Mouse (Mus musculus) heart, postnatal 0 days (tissue): ENCODE results near the gene Serinc4. TPM values are rescaled to one million over a fixed set of nuclear protein-coding genes. Genes with fewer than 3 reads are reported as not detected.
A peak's percentile ranks its signal among the peaks of the same experiment; 100 is the strongest.

Experiments used
- ATAC-seq: fragments of 200-750 bp; cut with Nextera tagmentation; 2 replicates; pipeline ENCODE4 v1.8.0; 2017; ENCODE audit warnings: low read depth, moderate number of reproducible peaks, moderate library complexity; ENCODE audit not compliant: insufficient read depth
- DNase-seq: peaks from one replicate; pipeline ENCODE4 v3.0.0-alpha.2; 2016; ENCODE audit warnings: low spot score
- H3K27ac ChIP-seq: fragments of 300-500 bp; sonication (generic); 2 replicates; pipeline ENCODE4 v1.5.1; 2014; ENCODE audit warnings: low read depth, mild to moderate bottlenecking
- H3K27me3 ChIP-seq: fragments of 300-500 bp; sonication (generic); 2 replicates; pipeline ENCODE4 v1.6.1; 2014; ENCODE audit warnings: low read length, mixed read lengths; ENCODE audit not compliant: control insufficient read depth, insufficient read depth
- H3K36me3 ChIP-seq: fragments of 300-500 bp; sonication (generic); replicated peaks from 2 replicates; pipeline ENCODE4 v1.6.1; 2014; ENCODE audit warnings: low read length, mixed read lengths; ENCODE audit not compliant: control insufficient read depth, insufficient read depth
- H3K4me1 ChIP-seq: fragments of 300-500 bp; sonication (generic); 2 replicates; pipeline ENCODE4 v1.6.1; 2014; ENCODE audit warnings: antibody characterized with exemption; ENCODE audit not compliant: control insufficient read depth, insufficient read depth
- H3K4me2 ChIP-seq: fragments of 300-500 bp; sonication (generic); 2 replicates; pipeline ENCODE4 v1.6.1; 2014; ENCODE audit warnings: low read depth, mild to moderate bottlenecking, low read length, moderate library complexity
- H3K4me3 ChIP-seq: fragments of 300-500 bp; sonication (generic); 2 replicates; pipeline ENCODE4 v1.5.1; 2014; ENCODE audit warnings: low read depth, low read length
- H3K9ac ChIP-seq: fragments of 300-500 bp; sonication (generic); replicated peaks from 2 replicates; pipeline ENCODE4 v1.6.1; 2014; ENCODE audit warnings: low read depth, low read length, mixed read lengths
- H3K9me3 ChIP-seq: fragments of 300-500 bp; sonication (generic); replicated peaks from 2 replicates; pipeline ENCODE4 v1.6.1; 2016; ENCODE audit warnings: low read length; ENCODE audit not compliant: control insufficient read depth
- CTCF ChIP-seq: IDR thresholded peaks from 2 replicates; pipeline ENCODE4 v1.5.1; 2016; ENCODE audit warnings: antibody characterized with exemption, control low read depth, low read depth
- EP300 ChIP-seq: IDR thresholded peaks from 2 replicates; pipeline ENCODE4 v1.6.1; 2016; ENCODE audit warnings: antibody characterized with exemption, low read depth
- WGBS: fragments of 180-500 bp; shearing (Covaris S2); extraction: QIAGEN DNeasy Blood & Tissue Kit; methylation state at CpG from one replicate; pipeline ENCODE4 v1.1.7; 2014; 5-methylcytosine and 5-hydroxymethylcytosine counted together
- polyA plus RNA-seq: library from polyadenylated mRNA; unstranded; fragments of >200 nt; fragmentation: Nextera tagmentation; extraction: Ambion mirVana; gene quantifications from 2 replicates; pipeline ENCODE4 v1.2.1, GENCODE M21; 2015
- total RNA-seq: library from RNA; depleted of rRNA; stranded (reverse); fragments of >200 nt; gene quantifications from 2 replicates; pipeline ENCODE4 v1.2.3, GENCODE M21; 2014; ENCODE audit warnings: low replicate concordance

Serinc4 gene
- total and polyA plus RNA-seq, 2 experiments from 2014 or later, result 0.04 TPM; not detected in 1

GRCm38 (mm10) chr2:121460071-121460470 is 3.5 kb upstream of the Serinc4 start:
- Histone ChIP-seq H3K4me1 (peaks cover 6% of the 10 kb centered on the region), H3K4me2 (no peak overlapping the region), H3K4me3 (no peak overlapping the region), H3K27ac (no peak overlapping the region), H3K36me3 (peaks cover 12% of the 10 kb centered on the region), H3K27me3 (no peaks in the 10 kb centered on the region), H3K9ac (no peak overlapping the region), H3K9me3 (no peaks in the 10 kb centered on the region)
- TF ChIP-seq CTCF, result no peak
- TF ChIP-seq EP300, result no peak
- 53% methylated on average over 2 of the region's 2 CpGs for WGBS
- DNase-seq (no peak), ATAC-seq (no peak)

- ATAC-seq (no peak), DNase-seq (no peak)
- TF ChIP-seq CTCF, result no peak
- TF ChIP-seq EP300, result no peak
- 71% methylated on average over 5 of the region's 5 CpGs for WGBS
- no peaks in the 10 kb centered on the region for H3K9me3 ChIP-seq
- no peak overlapping the region for H3K9ac ChIP-seq
- peaks cover 33% of the 10 kb centered on the region for H3K4me1 ChIP-seq
- no peak overlapping the region for H3K4me3 ChIP-seq
- no peaks in the 10 kb centered on the region for H3K27me3 ChIP-seq
- H3K4me2 ChIP-seq, result no peak overlapping the region
- no peak overlapping the region for H3K27ac ChIP-seq
- peaks cover 31% of the 10 kb centered on the region for H3K36me3 ChIP-seq
These were observed 1.0 kb downstream of the Serinc4 start for GRCm38 (mm10) chr2:121455534-121455933.

- Histone ChIP-seq H3K36me3 (peaks cover 29% of the 10 kb centered on the region), H3K9ac (no peak overlapping the region), H3K27me3 (no peaks in the 10 kb centered on the region), H3K27ac (peak overlapping the region; percentile 61), H3K4me1 (peaks cover 33% of the 10 kb centered on the region), H3K4me3 (no peak overlapping the region), H3K9me3 (no peaks in the 10 kb centered on the region), H3K4me2 (no peak overlapping the region)
- WGBS, result 86% methylated on average over 6 of the region's 6 CpGs
- ATAC-seq, result no peak
- TF ChIP-seq CTCF (no peak), EP300 (no peak)
- DNase-seq, result no peak
These were observed 2.7 kb downstream of the Serinc4 start for GRCm38 (mm10) chr2:121453917-121454316.

- no peak for ATAC-seq
- Histone ChIP-seq H3K9ac (no peak within 1 kb of the TSS), H3K4me2 (no peak within 1 kb of the TSS; the same call in 1 of the 2 replicates), H3K9me3 (no peaks in the 10 kb centered on the region), H3K4me3 (no peak within 1 kb of the TSS), H3K27ac (peak within 1 kb of the TSS; percentile 61), H3K27me3 (no peaks in the 10 kb centered on the region), H3K36me3 (peaks cover 22% of the 10 kb centered on the region), H3K4me1 (peaks cover 34% of the 10 kb centered on the region)
- 34% methylated on average over 4 of the region's 4 CpGs for WGBS
- TF ChIP-seq CTCF (no peak), EP300 (no peak)
- DNase-seq, result peak; percentile 37
These were observed 3.6 kb downstream of the Serinc4 start, which contains the start of gene Hypk for GRCm38 (mm10) chr2:121452990-121453389. Gene Hypk (plus strand): TSS chr2:121453290.

GRCm38 (mm10) chr2:121452361-121452760 is 4.2 kb downstream of the Serinc4 start:
- ATAC-seq, result no peak
- no peak for TF ChIP-seq EP300
- TF ChIP-seq CTCF, result no peak
- Histone ChIP-seq H3K4me3 (no peak overlapping the region), H3K27me3 (no peaks in the 10 kb centered on the region), H3K27ac (peak overlapping the region; percentile 61), H3K9ac (no peak overlapping the region), H3K4me2 (no peak overlapping the region; the same call in 1 of the 2 replicates), H3K9me3 (no peaks in the 10 kb centered on the region), H3K4me1 (peaks cover 34% of the 10 kb centered on the region), H3K36me3 (peaks cover 21% of the 10 kb centered on the region)
- peak; percentile 27 for DNase-seq
- 39% methylated on average over 4 of the region's 4 CpGs for WGBS

GRCm38 (mm10) chr2:121450093-121450492 is 6.5 kb downstream of the Serinc4 start:
- Histone ChIP-seq H3K27me3 (no peaks in the 10 kb centered on the region), H3K36me3 (peaks cover 19% of the 10 kb centered on the region), H3K9me3 (no peaks in the 10 kb centered on the region), H3K4me1 (peaks cover 34% of the 10 kb centered on the region), H3K4me3 (peak overlapping the region; percentile 99), H3K4me2 (peak overlapping the region; percentile 90), H3K27ac (peak overlapping the region; percentile 99), H3K9ac (peak overlapping the region; percentile 98)
- 0% methylated on average over 7 of the region's 7 CpGs for WGBS
- no peak; the same call in 1 of the 2 replicates for TF ChIP-seq CTCF
- TF ChIP-seq EP300, result no peak
- DNase-seq, result peak; percentile 54
- no peak for ATAC-seq
